Mouse (Mus musculus) brain, adult 2 months (tissue): ENCODE results near the gene Ccdc148.

Experiments used
- DNase-seq: peaks from one replicate; pipeline ENCODE4 v3.0.0; 2011; ENCODE audit warnings: low read depth, low spot score

Gene Ccdc148

DNA sequence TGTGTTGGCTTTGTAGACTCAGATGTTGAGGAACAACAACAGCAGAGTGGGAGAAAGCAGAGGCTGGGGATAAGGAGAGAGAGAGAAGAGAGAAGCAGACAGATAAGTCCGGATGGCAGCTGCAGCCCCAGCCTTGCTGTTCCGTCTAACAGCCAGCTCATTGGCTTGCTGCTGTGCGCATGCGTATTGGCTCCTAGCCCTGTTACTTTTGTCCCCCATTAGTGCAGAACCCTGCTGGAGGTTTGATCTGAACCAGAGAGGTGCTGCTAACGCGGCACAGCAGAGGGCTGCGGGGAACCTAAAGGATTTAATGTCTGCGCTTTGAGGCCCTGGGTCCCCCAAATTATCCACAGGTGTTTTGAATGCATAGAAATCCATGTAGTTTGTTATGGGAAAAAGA lies 373.8 kb downstream of the Ccdc148 start:
- no peak for DNase-seq

DNA sequence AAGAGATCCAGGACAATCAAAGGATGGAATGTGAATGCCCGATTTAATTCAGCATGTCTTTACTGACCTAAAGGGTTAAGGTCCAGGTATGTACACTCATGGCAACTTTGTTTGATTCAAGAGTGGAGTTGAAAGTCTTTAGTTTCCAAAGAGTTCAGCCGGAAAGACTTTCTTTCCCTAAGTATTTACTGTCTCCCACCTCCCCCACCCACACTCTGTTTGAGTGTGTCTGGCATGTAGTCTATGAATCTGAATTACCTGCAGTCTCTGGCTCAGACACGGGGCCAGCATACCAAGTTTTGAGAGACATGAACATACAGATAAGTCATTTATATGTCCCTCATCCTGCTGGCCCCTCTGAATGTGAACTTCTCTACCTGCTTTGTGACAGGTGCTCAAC lies 374.3 kb downstream of the Ccdc148 start:
- no peak for DNase-seq

DNA sequence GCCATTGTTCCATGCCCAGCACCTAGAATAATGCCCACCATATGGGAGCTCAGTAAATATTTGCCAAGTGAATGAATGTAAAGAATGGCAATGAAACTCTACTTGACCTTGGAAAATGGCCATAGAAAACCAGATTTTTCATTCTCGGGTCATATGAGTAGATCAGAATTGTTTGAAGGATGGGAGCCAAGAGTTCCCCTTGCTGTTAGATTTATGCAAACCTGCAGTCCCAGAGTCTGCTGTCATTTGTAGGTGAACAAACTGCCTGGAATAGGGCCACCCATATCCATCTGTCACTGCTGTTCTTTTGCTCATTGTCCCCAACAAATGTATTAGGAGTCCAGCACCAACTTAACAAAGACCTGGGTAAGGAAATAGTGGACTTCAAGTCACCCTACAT lies 377.0 kb downstream of the Ccdc148 start:
- DNase-seq = peak; percentile 98

DNA sequence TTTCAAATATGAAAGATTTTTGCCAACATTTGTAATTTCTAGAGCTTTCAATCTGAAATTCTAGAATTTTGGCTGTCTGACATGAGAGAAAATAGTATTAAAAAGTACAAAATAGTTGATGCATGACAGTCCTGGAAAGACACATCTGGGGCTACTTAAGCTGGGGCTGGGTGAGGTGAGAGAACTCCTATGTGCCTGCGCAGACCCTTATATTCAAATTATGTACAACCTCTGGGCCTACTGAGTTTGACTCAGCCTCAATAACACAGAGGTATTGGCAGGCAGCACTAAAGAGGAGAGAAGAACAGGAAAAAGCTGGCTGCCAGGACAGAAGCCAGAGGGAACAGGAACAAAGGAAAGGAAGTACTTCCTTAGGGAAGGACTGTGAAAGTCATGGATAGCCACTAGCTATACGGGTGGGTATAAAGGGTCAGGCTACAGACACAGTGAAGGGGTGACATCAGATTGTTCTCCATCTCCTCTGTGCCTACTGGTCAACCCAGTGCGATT lies 381.4 kb downstream of the Ccdc148 start:
- DNase-seq = no peak

GRCm38 (mm10) chr2:58773833-58774232 lies 386.6 kb downstream of the Ccdc148 start:
- no peak for DNase-seq
